Mouse (Mus musculus) small intestine, adult 2 months (tissue): ENCODE data around the gene Lcmt1.

ENCODE experiments used
- CTCF ChIP-seq: fragments of 200-500 bp; IDR thresholded peaks from 2 replicates; pipeline ENCODE4 v1.5.1; 2012; ENCODE audit warnings: low read depth, mild to moderate bottlenecking, control low read depth, inconsistent platforms, low read length, moderate library complexity, mixed read lengths; ENCODE audit not compliant: insufficient replicate concordance, insufficient read length; ENCODE audit errors: extremely low read depth
- POLR2A ChIP-seq: fragments of 200-500 bp; IDR thresholded peaks from 2 replicates; pipeline ENCODE4 v1.6.1; 2012; ENCODE audit warnings: low read depth, mild to moderate bottlenecking, control low read depth, inconsistent platforms, low read length, moderate library complexity

- no peak for TF ChIP-seq POLR2A
- no peak for TF ChIP-seq CTCF
Measured at GRCm38 (mm10) chr7:123416803-123417202, 47.2 kb downstream of the Lcmt1 start.
